Mouse (Mus musculus) intestine, embryonic 16.5 days (tissue): ENCODE results near the gene Zdhhc23. TPM values are rescaled to one million over a fixed set of nuclear protein-coding genes. Genes with fewer than 3 reads are reported as not detected.

Source experiments
- ATAC-seq: fragments of 200-750 bp; cut with Nextera tagmentation; 2 replicates; pipeline ENCODE4 v1.8.0; 2017; ENCODE audit warnings: moderate TSS enrichment, moderate library complexity
- H3K27ac ChIP-seq: fragments of 300-500 bp; sonication (generic); 2 replicates; pipeline ENCODE4 v1.5.1; 2014; ENCODE audit warnings: mild to moderate bottlenecking, low read length
- H3K27me3 ChIP-seq: fragments of 300-500 bp; sonication (generic); replicated peaks from 2 replicates; pipeline ENCODE4 v1.6.1; 2014; ENCODE audit warnings: low read length, control low read depth, mixed read lengths; ENCODE audit not compliant: control insufficient read depth, insufficient read depth
- H3K36me3 ChIP-seq: fragments of 300-500 bp; sonication (generic); 2 replicates; pipeline ENCODE4 v1.6.1; 2014; ENCODE audit warnings: low read length, control low read depth; ENCODE audit not compliant: control insufficient read depth, insufficient read depth
- H3K4me1 ChIP-seq: fragments of 300-500 bp; sonication (generic); 2 replicates; pipeline ENCODE4 v1.6.1; 2014; ENCODE audit warnings: low read length, control low read depth, mixed read lengths; ENCODE audit not compliant: control insufficient read depth, insufficient read depth
- H3K4me2 ChIP-seq: fragments of 300-500 bp; sonication (generic); 2 replicates; pipeline ENCODE4 v1.6.1; 2014; ENCODE audit warnings: low read depth, low read length, control low read depth
- H3K4me3 ChIP-seq: fragments of 300-500 bp; sonication (generic); 2 replicates; pipeline ENCODE4 v1.5.1; 2014; ENCODE audit warnings: mild to moderate bottlenecking, low read length
- H3K9ac ChIP-seq: fragments of 300-500 bp; sonication (generic); 2 replicates; pipeline ENCODE4 v1.6.1; 2014; ENCODE audit warnings: low read depth, low read length
- H3K9me3 ChIP-seq: fragments of 300-500 bp; sonication (generic); 2 replicates; pipeline ENCODE4 v1.6.1; 2016; ENCODE audit warnings: low read length, control low read depth; ENCODE audit not compliant: control insufficient read depth
- whole genome bisulfite sequencing: fragments of 180-500 bp; shearing (Covaris S2); extraction: QIAGEN DNeasy Blood & Tissue Kit; methylation state at CpG from one replicate; pipeline ENCODE4 v1.1.7; 2014; 5-methylcytosine and 5-hydroxymethylcytosine counted together
- polyA plus RNA-seq: library from polyadenylated mRNA; unstranded; fragments of >200 nt; fragmentation: Nextera tagmentation; extraction: Ambion mirVana; gene quantifications from 2 replicates; pipeline ENCODE4 v1.2.1, GENCODE M21; 2015

The Zdhhc23 gene
- polyA plus RNA-seq, 1 experiment from 2014 or later, result 1.9 TPM

DNA sequence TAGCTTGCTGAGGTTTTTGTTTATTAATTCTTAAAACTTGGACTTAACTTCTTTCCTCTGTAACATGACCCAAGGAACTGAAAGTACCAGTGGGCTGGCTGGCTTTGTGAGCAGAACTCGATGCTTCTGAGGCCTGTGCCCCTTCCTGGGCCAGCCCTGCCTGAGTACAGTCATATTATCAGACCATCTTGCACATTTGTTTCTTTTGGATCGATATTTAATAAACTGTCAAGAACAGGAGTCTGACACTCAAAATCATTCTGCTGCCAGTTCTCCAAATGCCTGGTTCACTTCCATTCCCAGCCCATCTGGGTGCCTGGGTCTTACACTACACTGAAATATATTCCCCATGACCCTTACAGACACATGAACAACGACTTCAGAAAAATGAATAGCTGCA lies 33.7 kb downstream of the Zdhhc23 start:
- 60% methylated on average over 3 of the region's 3 CpGs for WGBS
- no peak overlapping the region; the same call in 1 of the 2 replicates for H3K27ac ChIP-seq
- H3K36me3 ChIP-seq, result no peaks in the 10 kb centered on the region
- ATAC-seq, result no peak
- H3K9ac ChIP-seq, result no peak overlapping the region
- no peaks in the 10 kb centered on the region for H3K27me3 ChIP-seq
- no peak overlapping the region for H3K4me3 ChIP-seq
- no peaks in the 10 kb centered on the region for H3K9me3 ChIP-seq
- no peaks in the 10 kb centered on the region for H3K4me1 ChIP-seq
- no peak overlapping the region for H3K4me2 ChIP-seq

DNA sequence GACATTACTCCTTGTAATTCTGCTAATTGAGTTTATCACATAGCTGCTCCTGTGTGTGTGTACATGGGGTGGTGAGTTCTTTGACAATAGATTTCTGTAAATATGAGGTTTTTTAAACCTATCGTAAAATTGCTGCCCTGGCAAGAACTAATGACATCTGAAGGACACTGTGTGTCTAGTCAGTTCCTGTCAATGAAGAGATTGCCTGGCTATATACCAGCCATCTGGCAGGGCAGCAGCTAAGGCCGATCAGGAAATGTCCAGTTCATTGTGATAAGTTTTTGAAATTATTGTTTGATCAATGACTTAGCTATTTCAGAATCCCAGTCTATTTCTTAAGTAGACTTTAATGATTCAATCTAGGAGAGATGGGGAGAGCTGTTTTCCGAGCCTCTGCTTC lies 34.2 kb downstream of the Zdhhc23 start:
- no peak overlapping the region for H3K27ac ChIP-seq
- no peaks in the 10 kb centered on the region for H3K27me3 ChIP-seq
- no peak for ATAC-seq
- H3K4me1 ChIP-seq, result no peaks in the 10 kb centered on the region
- 64% methylated on average over 3 of the region's 3 CpGs for WGBS
- H3K36me3 ChIP-seq, result no peaks in the 10 kb centered on the region
- no peaks in the 10 kb centered on the region for H3K9me3 ChIP-seq
- no peak overlapping the region for H3K4me2 ChIP-seq
- H3K4me3 ChIP-seq, result no peak overlapping the region
- no peak overlapping the region for H3K9ac ChIP-seq

DNA sequence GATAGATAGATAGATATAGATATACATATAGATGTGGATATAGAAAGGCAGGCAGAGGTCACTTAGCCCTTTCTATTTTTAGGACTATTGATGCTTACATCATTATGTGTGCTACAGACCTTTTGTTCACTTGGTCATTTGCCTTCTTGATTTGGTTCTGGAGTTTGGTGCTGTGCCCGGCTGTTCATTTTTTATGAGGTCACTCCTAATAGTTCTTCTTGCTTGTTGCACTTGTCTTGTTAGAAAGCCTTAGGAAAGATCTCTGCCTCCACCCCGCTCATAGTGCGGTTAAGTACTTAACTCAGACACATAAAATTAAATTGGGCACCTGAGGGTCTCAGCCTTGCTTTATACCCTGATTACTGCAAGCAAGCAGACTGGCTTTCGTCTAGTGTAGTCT lies 38.7 kb downstream of the Zdhhc23 start:
- H3K4me2 ChIP-seq, result no peak overlapping the region
- ATAC-seq, result no peak
- H3K9ac ChIP-seq, result no peak overlapping the region
- WGBS, result 89% methylated on average over 4 of the region's 4 CpGs
- H3K27ac ChIP-seq, result no peak overlapping the region
- no peak overlapping the region for H3K4me3 ChIP-seq
- H3K36me3 ChIP-seq, result no peaks in the 10 kb centered on the region
- H3K4me1 ChIP-seq, result no peaks in the 10 kb centered on the region
- no peaks in the 10 kb centered on the region for H3K27me3 ChIP-seq
- no peaks in the 10 kb centered on the region for H3K9me3 ChIP-seq

DNA sequence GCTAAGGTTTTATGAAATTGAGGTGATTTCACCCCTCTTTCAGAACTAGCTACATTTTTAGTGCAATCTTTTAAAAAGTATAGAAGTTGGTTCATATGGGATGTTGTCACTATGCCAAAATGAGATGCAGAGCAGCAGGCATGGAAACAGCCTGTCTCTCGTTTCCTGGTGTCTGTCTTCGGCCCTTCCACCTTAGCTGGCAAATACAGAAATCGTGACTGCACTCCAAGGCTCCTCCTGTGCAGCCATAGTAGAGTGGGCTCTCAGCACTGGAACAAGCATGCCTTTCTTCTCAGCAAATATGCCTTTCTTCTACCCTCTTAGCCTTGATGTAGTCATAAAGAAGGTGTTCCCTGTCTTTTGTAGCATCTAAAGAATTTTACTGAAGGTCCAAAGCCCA lies 43.7 kb downstream of the Zdhhc23 start:
- 60% methylated on average over 3 of the region's 3 CpGs for WGBS

DNA sequence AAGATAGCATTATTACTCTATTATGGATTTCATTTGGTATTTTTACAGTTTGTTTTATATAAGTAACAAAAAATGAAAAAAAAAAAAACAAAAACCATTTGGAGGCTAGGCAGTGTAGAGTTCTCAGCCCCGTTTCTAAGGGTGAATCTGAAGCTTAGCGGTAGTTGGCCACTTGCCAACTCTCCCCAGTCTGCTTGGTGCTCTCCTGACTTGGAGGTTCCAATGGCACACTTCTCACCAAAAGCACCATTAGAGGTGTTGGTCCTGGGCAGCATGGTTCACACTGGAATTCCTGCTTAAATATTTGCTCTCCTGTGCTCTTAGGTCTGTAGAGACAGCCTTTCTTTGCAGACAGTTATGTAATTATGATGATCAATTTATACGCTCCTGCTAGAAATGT lies 44.2 kb downstream of the Zdhhc23 start:
- WGBS, result 55% methylated on average over 3 of the region's 3 CpGs
- H3K36me3 ChIP-seq, result no peaks in the 10 kb centered on the region
- no peaks in the 10 kb centered on the region for H3K27me3 ChIP-seq
- no peaks in the 10 kb centered on the region for H3K9me3 ChIP-seq
- no peak overlapping the region for H3K4me2 ChIP-seq
- H3K27ac ChIP-seq, result no peak overlapping the region
- no peak overlapping the region for H3K4me3 ChIP-seq
- no peak overlapping the region for H3K9ac ChIP-seq
- ATAC-seq, result no peak
- no peaks in the 10 kb centered on the region for H3K4me1 ChIP-seq

More for the DNA sequence above, 43.7 kb downstream of the Zdhhc23 start:
- Histone ChIP-seq H3K4me1 (no peaks in the 10 kb centered on the region), H3K4me2 (no peak overlapping the region), H3K27me3 (no peaks in the 10 kb centered on the region), H3K9ac (no peak overlapping the region), H3K4me3 (no peak overlapping the region), H3K9me3 (no peaks in the 10 kb centered on the region), H3K36me3 (no peaks in the 10 kb centered on the region), H3K27ac (no peak overlapping the region)
- no peak for ATAC-seq

DNA sequence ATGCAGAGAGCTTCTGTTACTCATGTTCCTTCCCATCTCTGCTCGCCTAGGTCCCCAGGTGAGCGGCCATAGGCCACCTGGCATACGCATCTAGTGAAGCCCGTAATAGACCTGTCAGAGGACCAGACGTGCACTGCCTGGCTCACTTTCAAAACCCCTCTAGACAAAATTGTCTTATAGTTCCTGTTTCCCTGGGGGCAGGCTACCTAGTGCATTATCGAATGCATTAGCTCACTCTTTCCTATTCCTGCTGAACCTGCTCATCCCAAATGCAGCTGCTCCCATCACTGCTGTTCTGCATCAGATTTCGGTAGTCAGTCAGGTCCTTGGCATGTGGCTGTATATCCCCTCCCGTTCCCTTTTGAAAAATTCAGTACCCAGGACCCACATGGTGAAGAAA lies 44.7 kb downstream of the Zdhhc23 start:
- H3K36me3 ChIP-seq, result no peaks in the 10 kb centered on the region
- no peak overlapping the region for H3K4me2 ChIP-seq
- no peaks in the 10 kb centered on the region for H3K9me3 ChIP-seq
- H3K4me1 ChIP-seq, result no peaks in the 10 kb centered on the region
- H3K27ac ChIP-seq, result no peak overlapping the region
- 90% methylated on average over 8 of the region's 8 CpGs for WGBS
- no peak overlapping the region for H3K4me3 ChIP-seq
- no peaks in the 10 kb centered on the region for H3K27me3 ChIP-seq
- no peak overlapping the region for H3K9ac ChIP-seq
- no peak for ATAC-seq

DNA sequence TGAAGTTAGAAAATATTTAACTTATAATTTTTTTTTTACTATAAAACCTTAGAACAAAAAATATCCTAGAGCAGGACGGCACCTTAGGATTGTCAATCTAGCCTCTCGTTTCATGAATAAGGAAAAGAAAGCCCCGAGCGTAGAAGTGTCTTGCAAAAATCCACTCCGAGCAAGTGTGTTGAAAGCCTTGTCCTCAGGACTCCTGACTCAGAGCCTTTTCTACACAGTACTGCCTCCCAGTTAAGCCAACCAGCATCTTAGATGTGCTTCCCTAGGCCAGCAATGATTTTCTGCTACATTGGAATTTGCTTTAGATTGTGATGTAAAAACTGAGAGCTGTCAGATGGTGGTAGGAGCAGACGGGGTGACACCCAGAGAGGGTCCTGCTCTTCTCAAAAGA lies 46.5 kb downstream of the Zdhhc23 start:
- H3K4me1 ChIP-seq, result no peaks in the 10 kb centered on the region
- no peaks in the 10 kb centered on the region for H3K27me3 ChIP-seq
- no peak overlapping the region for H3K4me3 ChIP-seq
- no peak overlapping the region for H3K27ac ChIP-seq
- WGBS, result 93% methylated on average over 6 of the region's 6 CpGs
- ATAC-seq, result no peak
- H3K9me3 ChIP-seq, result no peaks in the 10 kb centered on the region
- H3K36me3 ChIP-seq, result no peaks in the 10 kb centered on the region
- no peak overlapping the region for H3K9ac ChIP-seq
- no peak overlapping the region for H3K4me2 ChIP-seq

DNA sequence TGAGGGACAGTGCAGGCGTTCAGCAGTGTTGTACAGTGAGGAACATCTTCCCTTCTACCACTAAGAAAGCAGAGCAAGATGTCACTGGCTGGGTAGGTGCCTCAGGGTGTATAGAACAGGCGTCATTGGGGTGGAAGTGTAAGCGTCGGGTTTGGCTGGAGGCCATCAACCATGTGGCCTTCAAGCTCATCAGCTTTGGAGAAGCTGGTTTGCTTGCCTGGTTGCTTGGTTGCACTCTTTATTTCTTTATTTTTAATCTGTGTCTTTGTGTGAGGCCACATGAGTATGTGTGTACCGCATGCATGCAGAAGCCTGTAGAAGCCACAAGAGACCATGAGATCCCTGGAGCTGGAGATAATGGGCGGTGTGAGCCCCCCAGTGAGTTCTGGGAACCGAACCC lies 47.3 kb downstream of the Zdhhc23 start:
- no peak for ATAC-seq
- H3K4me3 ChIP-seq, result no peak overlapping the region

DNA sequence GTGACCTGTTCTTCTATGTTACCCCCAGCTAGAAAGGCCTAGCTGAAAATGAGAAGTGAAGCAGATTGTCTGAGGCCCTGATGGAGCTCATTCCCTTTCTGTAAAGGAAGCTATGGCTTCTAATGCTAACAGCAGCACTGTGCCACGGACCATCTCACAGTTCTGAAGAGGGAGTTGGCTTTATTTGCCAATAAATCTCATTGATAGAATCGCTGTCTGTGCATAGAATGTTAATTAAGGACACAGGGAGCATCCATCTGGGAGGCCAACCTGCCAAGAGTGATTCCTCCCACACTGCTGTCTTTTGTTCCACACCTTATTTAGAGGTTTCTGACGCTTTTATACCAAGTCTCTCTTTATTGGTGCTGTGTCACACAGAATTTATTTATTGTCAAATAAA lies 48.1 kb downstream of the Zdhhc23 start:
- Histone ChIP-seq H3K9ac (no peak overlapping the region), H3K4me2 (no peak overlapping the region), H3K27me3 (no peaks in the 10 kb centered on the region), H3K4me1 (no peaks in the 10 kb centered on the region), H3K27ac (no peak overlapping the region), H3K9me3 (no peaks in the 10 kb centered on the region), H3K36me3 (no peaks in the 10 kb centered on the region), H3K4me3 (no peak overlapping the region)
- no peak for ATAC-seq
- 67% methylated on average over 3 of the region's 3 CpGs for WGBS

More for the DNA sequence above, 47.3 kb downstream of the Zdhhc23 start:
- Histone ChIP-seq H3K36me3 (no peaks in the 10 kb centered on the region), H3K9me3 (no peaks in the 10 kb centered on the region), H3K4me1 (no peaks in the 10 kb centered on the region), H3K27me3 (no peaks in the 10 kb centered on the region), H3K9ac (no peak overlapping the region), H3K4me2 (no peak overlapping the region), H3K27ac (no peak overlapping the region)
- WGBS, result 86% methylated on average over 7 of the region's 7 CpGs

DNA sequence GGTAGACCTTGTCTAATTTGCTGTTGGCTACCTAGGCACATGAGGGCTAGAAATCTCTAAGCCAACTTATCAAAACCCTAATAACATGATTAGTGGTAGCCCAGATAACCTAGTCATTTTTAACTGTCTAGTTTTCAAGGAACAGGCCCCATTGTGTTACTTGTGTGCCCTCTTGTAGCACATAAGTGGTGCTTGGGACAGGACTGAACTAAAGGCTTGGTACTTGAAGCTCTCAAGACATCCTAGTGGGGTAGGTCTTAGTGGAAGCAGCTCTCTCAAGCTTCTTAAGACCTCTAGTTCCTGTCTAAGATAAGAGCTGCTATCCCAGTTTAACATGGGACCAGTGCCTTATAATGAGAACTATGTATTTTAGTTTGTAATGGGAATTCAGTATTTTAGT lies 49.0 kb downstream of the Zdhhc23 start:
- H3K27me3 ChIP-seq, result no peaks in the 10 kb centered on the region
- no peaks in the 10 kb centered on the region for H3K36me3 ChIP-seq
- no peak overlapping the region for H3K9ac ChIP-seq
- H3K4me3 ChIP-seq, result no peak overlapping the region
- no peak overlapping the region for H3K4me2 ChIP-seq
- H3K4me1 ChIP-seq, result no peaks in the 10 kb centered on the region
- ATAC-seq, result no peak
- H3K27ac ChIP-seq, result no peak overlapping the region
- H3K9me3 ChIP-seq, result no peaks in the 10 kb centered on the region
